Mouse (Mus musculus): ENCODE data around the gene Sprr2a1.
"Not testable (repeated sequence)": the region's sequence is repeated elsewhere in the genome, so short reads cannot be mapped to it uniquely, and the experiment has no call there.

Gene Sprr2a1

DNA sequence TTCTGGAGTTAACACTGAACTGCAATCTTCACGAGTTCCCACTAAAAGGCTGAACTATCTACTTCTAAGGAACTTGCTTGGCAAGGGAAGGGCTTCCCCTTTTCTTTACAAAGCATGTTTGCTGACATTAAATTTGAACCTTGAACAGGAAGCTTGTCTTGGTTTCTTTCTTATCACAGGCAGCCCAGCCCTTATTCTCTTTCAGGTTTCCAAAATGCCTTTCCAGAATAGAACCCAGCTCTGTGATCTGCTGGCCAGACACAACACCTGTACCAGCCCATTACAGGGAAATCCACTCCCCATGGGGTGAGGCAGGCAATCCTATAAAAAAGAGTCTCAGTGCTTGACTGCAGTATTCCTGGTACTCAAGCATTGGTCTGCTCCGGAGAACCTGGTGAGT lies at the start of gene Sprr2a1, which contains the start of gene Sprr2a2:
Sprr2a1 (plus strand) TSS at position 231 of the 400 bp plus-strand sequence.
Sprr2a2 (plus strand) TSS at position 352 of the 400 bp plus-strand sequence.
- DNase-seq (ENCODE audit: inconsistent ontology term): not testable (repeated sequence)

DNA sequence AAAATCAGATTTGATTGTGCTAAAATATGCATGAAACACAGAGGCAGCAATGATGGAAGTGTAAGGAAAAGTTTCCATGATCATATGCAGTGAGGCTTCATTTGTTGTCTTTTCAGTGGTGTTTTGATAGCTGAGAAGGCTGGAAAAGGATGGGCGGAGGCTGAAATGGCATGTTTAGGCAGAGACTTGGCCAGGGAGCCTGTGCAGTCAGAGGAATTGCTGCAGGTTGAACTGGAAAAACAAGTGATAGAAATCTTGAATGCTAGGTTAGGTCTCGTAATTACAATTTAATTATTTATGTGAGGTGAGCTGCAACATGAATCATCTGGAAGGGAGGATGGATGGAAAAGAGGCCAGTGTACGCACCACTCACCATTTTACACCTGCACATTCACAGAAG lies 45.8 kb upstream of the Sprr2a1 start:
- no peak for DNase-seq (ENCODE audit: inconsistent ontology term)

DNA sequence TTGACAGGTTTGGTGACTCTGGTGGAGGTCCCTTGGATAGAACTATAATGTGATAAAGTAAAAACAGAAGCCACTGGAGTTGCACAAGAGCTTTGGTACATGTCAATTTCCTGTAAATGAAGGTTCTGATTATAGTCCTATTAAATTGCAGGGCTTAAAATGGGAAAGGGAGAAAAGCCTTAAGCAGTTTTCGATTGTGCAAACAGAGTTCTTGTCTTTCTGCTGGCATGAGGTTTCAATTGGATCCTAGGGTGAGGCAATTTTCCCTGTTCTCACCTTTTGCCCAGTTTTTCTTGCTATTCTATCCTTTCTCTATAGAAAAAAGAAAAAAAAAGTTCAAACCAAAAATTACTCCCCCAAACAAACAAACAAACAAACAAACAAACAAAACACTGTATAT lies 38.7 kb upstream of the Sprr2a1 start:
- DNase-seq (ENCODE audit: inconsistent ontology term): no peak

DNA sequence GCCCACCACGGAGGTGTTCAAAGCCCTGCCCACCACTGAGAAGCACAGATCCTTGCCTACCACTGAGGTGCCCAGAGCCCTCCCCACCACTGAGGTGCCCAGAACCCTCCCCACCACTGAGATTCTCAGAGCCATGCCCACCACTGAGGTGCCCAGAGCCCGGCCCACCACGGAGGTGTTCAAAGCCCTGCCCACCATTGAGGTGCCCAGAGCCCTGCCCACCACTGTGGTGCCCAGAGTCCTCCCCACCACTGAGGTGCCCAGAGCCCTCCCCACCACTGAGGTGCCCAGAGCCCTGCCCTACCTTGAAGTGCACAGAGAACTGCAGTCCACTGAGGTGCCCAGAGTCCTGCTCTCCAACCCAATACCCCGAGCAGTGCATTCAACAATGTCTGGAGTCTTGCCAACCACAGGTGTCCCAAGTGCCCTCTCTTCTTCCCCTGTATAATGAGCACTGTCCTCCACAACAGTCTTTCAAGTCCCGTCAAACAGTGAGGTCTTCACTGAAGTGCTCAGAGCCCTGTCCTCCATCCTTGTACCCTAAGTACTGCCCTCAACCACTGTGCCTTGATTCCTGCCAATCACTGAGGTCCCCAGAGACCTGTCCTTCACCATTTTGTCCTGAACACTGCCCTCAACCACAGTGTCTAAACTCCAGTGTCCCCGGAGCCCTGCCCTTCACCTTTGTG lies 19.9 kb upstream of the Sprr2a1 start:
- DNase-seq (ENCODE audit: inconsistent ontology term): no peak

DNA sequence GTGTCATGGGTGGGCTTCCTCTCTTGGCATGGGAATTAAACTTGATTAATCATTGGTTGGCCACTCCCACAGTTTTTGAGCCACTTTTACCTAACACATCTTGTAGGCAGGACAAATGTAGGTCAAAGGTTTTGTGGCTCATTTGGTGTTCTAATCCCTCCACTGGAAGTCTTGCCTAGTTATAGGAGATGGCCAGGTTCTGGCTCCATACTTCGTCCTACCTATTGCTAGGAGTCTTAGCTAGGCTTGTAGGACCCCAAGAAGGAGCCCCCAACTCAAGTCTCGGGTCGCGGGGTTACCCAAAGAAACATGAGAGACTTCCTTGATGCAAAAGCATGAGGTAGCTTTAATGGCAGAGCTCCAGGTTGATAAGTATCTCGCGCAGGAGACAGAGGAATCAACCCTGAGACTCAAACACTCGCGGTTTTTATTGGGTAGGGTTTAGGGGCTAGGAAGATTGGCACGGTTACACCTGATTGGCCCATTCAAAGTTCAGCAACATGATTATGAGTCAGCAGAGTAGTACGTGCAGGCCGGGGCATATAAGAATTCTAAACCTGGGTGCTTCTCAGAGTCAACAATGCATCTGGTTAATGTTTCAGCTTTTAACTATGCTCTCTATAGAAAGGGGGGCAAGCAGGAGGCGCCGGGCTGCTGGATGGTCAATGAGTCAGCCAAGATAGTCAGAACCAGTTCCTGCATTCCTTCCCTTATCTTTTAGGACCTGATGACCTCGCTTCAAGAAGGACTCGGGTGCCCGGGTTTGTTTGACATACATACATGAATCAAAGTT lies 4.3 kb upstream of the Sprr2a1 start:
- DNase-seq (ENCODE audit: inconsistent ontology term): not testable (repeated sequence)

DNA sequence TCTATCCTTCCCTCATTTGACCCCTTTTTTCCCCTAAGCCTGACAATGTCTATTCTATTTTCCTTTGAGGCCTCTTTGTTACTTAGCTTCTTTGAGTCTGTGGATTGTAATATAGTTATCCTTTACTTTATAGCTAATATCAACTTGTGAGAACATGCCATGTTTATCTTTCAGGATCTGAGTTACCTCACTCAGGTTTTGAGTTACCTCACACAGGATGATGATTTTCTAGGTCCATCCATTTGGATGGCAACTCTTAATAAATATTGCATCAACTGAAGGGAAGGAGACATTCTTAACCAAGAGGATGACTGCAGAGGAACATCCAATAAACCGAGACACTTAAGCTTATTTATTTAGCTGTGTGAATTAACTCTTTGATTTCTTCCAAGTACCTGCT lies 3.5 kb upstream of the Sprr2a1 start:
- not testable (repeated sequence) for DNase-seq (ENCODE audit: inconsistent ontology term)

DNA sequence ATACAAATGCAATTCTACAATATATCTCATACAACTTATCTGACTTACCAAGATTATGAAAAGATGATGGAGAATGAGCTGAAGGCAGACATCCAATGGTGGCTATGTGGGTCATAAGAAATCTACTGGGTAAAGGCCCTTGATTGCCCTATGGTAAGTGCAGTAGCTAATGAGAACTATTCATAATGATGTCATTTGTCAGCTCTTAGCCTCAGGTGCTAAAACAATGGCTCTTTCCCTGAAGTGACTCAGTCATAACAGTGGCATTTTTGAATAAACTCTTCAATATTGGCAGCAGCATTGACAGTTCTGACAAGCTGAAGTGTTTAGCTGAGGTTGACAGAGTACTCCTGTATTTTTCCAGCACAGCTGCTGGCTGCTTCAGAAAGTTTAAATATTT lies 1.9 kb upstream of the Sprr2a1 start:
- not testable (repeated sequence) for DNase-seq (ENCODE audit: inconsistent ontology term)

DNA sequence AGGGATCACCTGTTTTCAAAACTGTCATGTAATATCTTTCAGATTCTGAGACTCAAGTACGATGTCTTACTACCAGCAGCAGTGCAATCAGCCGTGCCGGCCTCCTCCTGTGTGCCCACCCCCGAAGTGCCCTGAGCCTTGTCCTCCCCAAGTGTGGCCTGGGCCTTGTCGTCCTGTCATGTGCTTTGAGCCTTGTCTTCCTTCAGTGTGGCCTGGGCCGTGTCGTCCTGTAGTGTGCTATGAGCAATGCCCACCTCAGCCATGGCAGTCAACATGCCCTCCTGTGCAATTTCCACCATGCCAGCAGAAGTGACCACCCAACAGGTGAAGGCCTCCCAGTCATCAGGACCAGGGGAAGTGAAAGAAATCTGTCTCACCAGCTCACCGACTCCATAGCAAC lies 3.4 kb downstream of the Sprr2a1 start:
- not testable (repeated sequence) for DNase-seq (ENCODE audit: inconsistent ontology term)

DNA sequence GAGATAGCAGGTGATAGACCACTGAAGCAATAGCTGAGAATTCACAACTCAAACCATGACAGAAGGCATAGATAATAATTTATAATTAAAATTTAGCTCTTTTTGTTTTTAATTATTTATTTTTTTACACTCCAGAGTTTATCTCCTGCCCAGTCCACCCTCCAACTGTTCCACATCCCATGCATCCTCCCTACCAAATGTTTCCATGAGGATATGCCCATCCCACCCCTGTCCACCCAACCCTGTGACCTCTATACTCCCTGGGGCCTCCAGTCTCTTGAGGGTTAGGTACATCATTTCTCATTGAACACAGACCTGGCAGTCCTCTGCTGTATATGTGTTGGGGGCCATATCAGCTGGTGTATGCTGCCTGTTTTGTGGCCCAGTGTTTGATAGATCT lies 8.1 kb downstream of the Sprr2a1 start:
- not testable (repeated sequence) for DNase-seq (ENCODE audit: inconsistent ontology term)

DNA sequence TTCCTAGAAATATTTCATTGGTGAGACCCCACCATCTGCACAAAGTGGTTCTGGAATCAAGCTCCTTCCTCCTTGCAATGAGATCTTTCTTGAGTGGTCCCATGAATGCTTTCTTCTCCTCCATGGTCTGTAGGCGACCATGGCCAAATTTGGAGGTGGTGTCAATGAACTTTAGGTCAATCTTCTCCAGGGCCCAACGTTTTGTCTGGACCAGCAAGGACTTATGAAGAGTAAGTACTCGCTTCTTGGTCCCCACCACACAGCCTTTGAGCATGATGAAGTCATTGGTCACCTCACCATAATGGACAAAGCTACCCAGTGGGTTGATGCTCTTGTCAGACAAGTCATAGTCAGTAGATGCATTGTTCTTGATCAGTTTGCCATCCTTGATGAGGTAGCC lies 11.8 kb downstream of the Sprr2a1 start:
- not testable (repeated sequence) for DNase-seq (ENCODE audit: inconsistent ontology term)

DNA sequence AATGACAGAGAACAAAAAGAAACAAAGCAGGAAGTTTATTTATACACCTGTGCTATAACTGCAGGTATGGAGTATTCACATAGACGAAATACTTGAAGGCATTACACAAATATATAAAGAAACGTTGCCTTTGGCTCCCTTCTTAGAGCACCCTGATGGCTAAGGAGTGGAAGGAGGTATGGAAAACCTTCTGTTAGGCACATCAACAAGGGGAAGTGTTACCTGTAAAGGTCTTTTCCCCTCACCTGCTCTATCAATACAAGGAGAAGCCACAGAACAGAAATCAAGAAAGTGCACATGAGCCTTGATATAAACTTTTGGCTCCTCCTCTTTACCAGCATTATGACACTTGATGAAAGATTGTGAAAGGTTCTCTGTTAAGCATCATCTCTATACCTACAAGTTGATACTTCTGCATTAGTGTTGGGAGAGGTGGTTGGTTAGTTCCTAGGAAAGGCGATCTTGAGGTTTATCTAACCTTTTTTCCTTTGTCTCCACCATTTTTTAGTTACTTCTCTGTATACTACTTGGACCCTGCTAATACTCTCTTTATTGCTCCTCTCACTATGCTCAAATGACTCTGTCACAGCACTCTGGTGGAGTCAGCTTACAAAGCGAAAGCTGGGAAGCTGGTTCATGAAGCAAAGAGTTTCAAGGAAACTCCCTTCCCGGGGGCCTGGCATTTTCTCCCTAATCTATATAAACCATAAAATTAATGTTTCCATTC lies 21.0 kb downstream of the Sprr2a1 start:
- not testable (repeated sequence) for DNase-seq (ENCODE audit: inconsistent ontology term)

DNA sequence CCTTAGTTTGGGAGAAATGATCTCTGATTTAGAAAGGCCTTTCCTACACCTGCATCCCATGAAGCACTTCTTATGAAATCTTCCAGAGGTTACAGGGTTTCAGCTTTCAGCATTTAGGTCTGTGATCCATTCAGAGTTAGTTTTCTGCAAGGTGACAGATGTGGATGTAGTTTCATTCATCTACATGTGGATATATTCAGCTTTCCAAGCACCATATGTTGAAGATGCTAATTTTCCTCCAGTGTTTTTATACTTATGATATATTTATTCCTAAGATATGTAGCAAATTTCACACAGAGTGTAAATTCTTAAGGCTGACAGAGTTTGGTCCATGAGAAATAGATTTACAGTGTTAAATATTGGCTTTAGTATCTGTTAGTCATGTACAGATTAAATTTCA lies 23.1 kb downstream of the Sprr2a1 start:
- DNase-seq (ENCODE audit: inconsistent ontology term): not testable (repeated sequence)

DNA sequence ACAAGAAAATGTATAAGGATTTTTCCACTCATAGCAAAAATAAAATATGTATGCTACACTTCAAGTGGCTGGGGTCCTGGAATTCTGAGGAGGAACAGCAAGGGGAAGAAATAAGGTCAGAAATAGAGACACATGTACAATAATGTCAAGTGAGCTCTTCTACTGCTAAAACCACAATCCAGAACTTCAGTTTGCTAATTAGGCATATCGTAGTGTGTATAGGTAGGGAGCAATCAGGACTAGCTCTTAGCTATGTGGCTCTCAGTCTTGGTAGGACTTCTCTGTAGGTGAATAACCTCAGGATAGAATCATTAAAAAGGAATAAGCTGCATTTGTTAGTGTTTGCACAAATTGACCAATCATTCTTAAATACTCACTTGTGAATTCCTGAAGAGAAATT lies 23.6 kb downstream of the Sprr2a1 start:
- DNase-seq (ENCODE audit: inconsistent ontology term): not testable (repeated sequence)

DNA sequence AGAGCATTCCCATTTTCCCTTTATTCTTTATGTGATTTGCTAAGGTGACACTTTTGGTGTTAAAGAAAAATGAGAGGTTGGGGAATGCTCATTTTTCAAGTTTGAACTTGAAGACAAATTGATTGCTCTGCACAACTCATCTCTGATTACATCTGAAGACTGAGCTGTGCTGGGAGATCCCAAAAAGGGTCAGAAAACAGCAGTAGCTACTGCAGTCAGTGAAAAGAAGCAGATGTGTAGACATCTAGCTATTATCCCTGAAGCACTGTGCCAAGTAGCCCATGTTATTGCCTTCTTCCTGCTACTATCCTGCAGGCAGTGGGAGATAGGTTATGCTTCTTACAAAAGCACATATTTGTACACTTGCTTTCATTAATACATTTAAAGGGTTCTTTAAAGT lies 29.2 kb downstream of the Sprr2a1 start:
- DNase-seq (ENCODE audit: inconsistent ontology term): not testable (repeated sequence)

DNA sequence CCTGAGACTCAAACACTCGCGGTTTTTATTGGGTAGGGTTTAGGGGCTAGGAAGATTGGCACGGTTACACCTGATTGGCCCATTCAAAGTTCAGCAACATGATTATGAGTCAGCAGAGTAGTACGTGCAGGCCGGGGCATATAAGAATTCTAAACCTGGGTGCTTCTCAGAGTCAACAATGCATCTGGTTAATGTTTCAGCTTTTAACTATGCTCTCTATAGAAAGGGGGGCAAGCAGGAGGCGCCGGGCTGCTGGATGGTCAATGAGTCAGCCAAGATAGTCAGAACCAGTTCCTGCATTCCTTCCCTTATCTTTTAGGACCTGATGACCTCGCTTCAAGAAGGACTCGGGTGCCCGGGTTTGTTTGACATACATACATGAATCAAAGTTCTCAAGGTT lies 30.6 kb downstream of the Sprr2a1 start:
- not testable (repeated sequence) for DNase-seq (ENCODE audit: inconsistent ontology term)

DNA sequence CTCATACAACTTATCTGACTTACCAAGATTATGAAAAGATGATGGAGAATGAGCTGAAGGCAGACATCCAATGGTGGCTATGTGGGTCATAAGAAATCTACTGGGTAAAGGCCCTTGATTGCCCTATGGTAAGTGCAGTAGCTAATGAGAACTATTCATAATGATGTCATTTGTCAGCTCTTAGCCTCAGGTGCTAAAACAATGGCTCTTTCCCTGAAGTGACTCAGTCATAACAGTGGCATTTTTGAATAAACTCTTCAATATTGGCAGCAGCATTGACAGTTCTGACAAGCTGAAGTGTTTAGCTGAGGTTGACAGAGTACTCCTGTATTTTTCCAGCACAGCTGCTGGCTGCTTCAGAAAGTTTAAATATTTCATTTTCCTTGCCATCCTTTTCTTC lies 32.9 kb downstream of the Sprr2a1 start:
- DNase-seq (ENCODE audit: inconsistent ontology term): not testable (repeated sequence)

DNA sequence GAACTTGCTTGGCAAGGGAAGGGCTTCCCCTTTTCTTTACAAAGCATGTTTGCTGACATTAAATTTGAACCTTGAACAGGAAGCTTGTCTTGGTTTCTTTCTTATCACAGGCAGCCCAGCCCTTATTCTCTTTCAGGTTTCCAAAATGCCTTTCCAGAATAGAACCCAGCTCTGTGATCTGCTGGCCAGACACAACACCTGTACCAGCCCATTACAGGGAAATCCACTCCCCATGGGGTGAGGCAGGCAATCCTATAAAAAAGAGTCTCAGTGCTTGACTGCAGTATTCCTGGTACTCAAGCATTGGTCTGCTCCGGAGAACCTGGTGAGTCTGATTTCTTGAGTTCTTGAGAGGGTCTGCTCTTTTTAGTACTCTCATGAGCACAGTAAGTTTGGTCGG lies 34.9 kb downstream of the Sprr2a1 start:
- DNase-seq (ENCODE audit: inconsistent ontology term): not testable (repeated sequence)

DNA sequence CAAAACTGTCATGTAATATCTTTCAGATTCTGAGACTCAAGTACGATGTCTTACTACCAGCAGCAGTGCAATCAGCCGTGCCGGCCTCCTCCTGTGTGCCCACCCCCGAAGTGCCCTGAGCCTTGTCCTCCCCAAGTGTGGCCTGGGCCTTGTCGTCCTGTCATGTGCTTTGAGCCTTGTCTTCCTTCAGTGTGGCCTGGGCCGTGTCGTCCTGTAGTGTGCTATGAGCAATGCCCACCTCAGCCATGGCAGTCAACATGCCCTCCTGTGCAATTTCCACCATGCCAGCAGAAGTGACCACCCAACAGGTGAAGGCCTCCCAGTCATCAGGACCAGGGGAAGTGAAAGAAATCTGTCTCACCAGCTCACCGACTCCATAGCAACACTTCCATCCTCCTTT lies 38.3 kb downstream of the Sprr2a1 start:
- not testable (repeated sequence) for DNase-seq (ENCODE audit: inconsistent ontology term)

DNA sequence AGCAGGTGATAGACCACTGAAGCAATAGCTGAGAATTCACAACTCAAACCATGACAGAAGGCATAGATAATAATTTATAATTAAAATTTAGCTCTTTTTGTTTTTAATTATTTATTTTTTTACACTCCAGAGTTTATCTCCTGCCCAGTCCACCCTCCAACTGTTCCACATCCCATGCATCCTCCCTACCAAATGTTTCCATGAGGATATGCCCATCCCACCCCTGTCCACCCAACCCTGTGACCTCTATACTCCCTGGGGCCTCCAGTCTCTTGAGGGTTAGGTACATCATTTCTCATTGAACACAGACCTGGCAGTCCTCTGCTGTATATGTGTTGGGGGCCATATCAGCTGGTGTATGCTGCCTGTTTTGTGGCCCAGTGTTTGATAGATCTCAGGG lies 42.9 kb downstream of the Sprr2a1 start:
- DNase-seq (ENCODE audit: inconsistent ontology term): not testable (repeated sequence)

DNA sequence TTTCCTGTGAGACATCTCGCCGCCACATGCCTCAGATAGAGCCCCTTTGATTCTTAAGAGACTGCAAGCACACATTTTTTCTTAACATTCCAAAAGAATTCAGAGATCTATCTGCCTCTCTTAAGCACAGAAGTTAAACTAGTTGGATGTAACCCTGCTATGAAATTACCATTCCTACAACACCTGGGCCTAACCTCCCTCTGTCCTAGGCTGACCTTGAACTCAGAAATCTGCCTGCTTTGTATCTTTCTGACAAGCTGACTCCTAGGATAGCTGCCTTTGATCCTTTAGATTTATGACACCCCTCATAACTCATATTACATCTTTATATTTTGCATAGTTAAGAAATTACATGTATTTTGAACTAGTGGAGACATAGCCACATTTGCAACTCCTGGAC lies 47.9 kb downstream of the Sprr2a1 start:
- DNase-seq (ENCODE audit: inconsistent ontology term): not testable (repeated sequence)
